Mouse (Mus musculus) liver, postnatal 0 days (tissue): Measurements from ENCODE around the gene Tnnc1. TPM values are rescaled to one million over a fixed set of nuclear protein-coding genes. Genes with fewer than 3 reads are reported as not detected.

ENCODE experiments used
- ATAC-seq: fragments of 200-750 bp; cut with Nextera tagmentation; 2 replicates; pipeline ENCODE4 v1.8.0; 2017; ENCODE audit warnings: mild to moderate bottlenecking, moderate library complexity
- DNase-seq: peaks from one replicate; pipeline ENCODE4 v3.0.0-alpha.2; 2016
- H3K27ac ChIP-seq: fragments of 300-500 bp; sonication (generic); 2 replicates; pipeline ENCODE4 v1.5.1; 2014; ENCODE audit warnings: antibody characterized with exemption, moderate library complexity, mild to moderate bottlenecking, low read depth
- H3K27me3 ChIP-seq: fragments of 300-500 bp; sonication (generic); 2 replicates; pipeline ENCODE4 v1.6.1; 2014; ENCODE audit warnings: low read length, control low read depth, mixed read lengths; ENCODE audit not compliant: insufficient read depth
- H3K36me3 ChIP-seq: fragments of 300-500 bp; sonication (generic); replicated peaks from 2 replicates; pipeline ENCODE4 v1.6.1; 2014; ENCODE audit warnings: mild to moderate bottlenecking, control low read depth, low read length, moderate library complexity, mixed read lengths; ENCODE audit not compliant: insufficient read depth
- H3K4me1 ChIP-seq: fragments of 300-500 bp; sonication (generic); 2 replicates; pipeline ENCODE4 v1.6.1; 2014; ENCODE audit warnings: antibody characterized with exemption, mild to moderate bottlenecking, control low read depth; ENCODE audit not compliant: insufficient read depth
- H3K4me2 ChIP-seq: fragments of 300-500 bp; sonication (generic); 2 replicates; pipeline ENCODE4 v1.6.1; 2014; ENCODE audit warnings: low read depth, mild to moderate bottlenecking, low read length, moderate library complexity, mixed read lengths
- H3K4me3 ChIP-seq: fragments of 300-500 bp; sonication (generic); 2 replicates; pipeline ENCODE4 v1.5.1; 2014; ENCODE audit warnings: low read depth, low read length
- H3K9ac ChIP-seq: fragments of 300-500 bp; sonication (generic); replicated peaks from 2 replicates; pipeline ENCODE4 v1.6.1; 2014; ENCODE audit warnings: mild to moderate bottlenecking, moderate library complexity
- H3K9me3 ChIP-seq: fragments of 300-500 bp; sonication (generic); 2 replicates; pipeline ENCODE4 v1.6.1; 2016; ENCODE audit warnings: mild to moderate bottlenecking, control low read depth, low read length, mixed read lengths
- CTCF ChIP-seq: sonication (generic); IDR thresholded peaks from 2 replicates; pipeline ENCODE4 v1.5.1; 2016; ENCODE audit warnings: antibody characterized with exemption, low read depth
- EP300 ChIP-seq: IDR thresholded peaks from 2 replicates; pipeline ENCODE4 v1.6.1; 2016; ENCODE audit warnings: antibody characterized with exemption, low read depth, mild to moderate bottlenecking
- WGBS: fragments of 180-500 bp; shearing (Covaris S2); extraction: QIAGEN DNeasy Blood & Tissue Kit; methylation state at CpG from one replicate; pipeline ENCODE4 v1.1.7; 2014; ENCODE audit not compliant: insufficient replicate concordance; 5-methylcytosine and 5-hydroxymethylcytosine counted together
- polyA plus RNA-seq: library from polyadenylated mRNA; unstranded; fragments of >200 nt; fragmentation: Nextera tagmentation; extraction: Ambion mirVana; gene quantifications from 2 replicates; pipeline ENCODE4 v1.2.1, GENCODE M21; 2015

The Tnnc1 gene
- polyA plus RNA-seq, 1 experiment from 2014 or later: 3.9 TPM

GRCm38 (mm10) chr14:31171386-31171785, 36.7 kb upstream of the Tnnc1 start:
- no peaks in the 10 kb centered on the region for H3K27me3 ChIP-seq
- ATAC-seq (no peak), DNase-seq (no peak)
- 79% methylated on average over 11 of the region's 11 CpGs for WGBS
- H3K36me3 ChIP-seq: peaks cover 62% of the 10 kb centered on the region
- H3K9ac ChIP-seq: no peak overlapping the region
- peaks cover 8% of the 10 kb centered on the region; the same call in 1 of the 2 replicates for H3K4me1 ChIP-seq
- no peaks in the 10 kb centered on the region for H3K9me3 ChIP-seq
- H3K4me3 ChIP-seq: no peak overlapping the region
- H3K4me2 ChIP-seq: no peak overlapping the region
- no peak for TF ChIP-seq EP300
- no peak for TF ChIP-seq CTCF
- H3K27ac ChIP-seq: no peak overlapping the region

- Histone ChIP-seq H3K4me1 (0 out of 2 replicates have a peak, but pooled peaks cover 4% of the 10 kb centered on the region), H3K9me3 (no peaks in the 10 kb centered on the region), H3K9ac (no peak overlapping the region), H3K36me3 (peaks cover 67% of the 10 kb centered on the region), H3K4me2 (no peak overlapping the region), H3K4me3 (no peak overlapping the region), H3K27ac (no peak overlapping the region), H3K27me3 (no peaks in the 10 kb centered on the region)
- no peak for ATAC-seq
- WGBS: 90% methylated on average over 15 of the region's 15 CpGs
- TF ChIP-seq CTCF (no peak), EP300 (no peak)
- DNase-seq: no peak
Observed at GRCm38 (mm10) chr14:31171821-31172220, 36.3 kb upstream of the Tnnc1 start.

GRCm38 (mm10) chr14:31172781-31173455, 35.2 kb upstream of the Tnnc1 start:
- DNase-seq (peak; percentile 41), ATAC-seq (peak; percentile 65)

GRCm38 (mm10) chr14:31173537-31173936, 34.6 kb upstream of the Tnnc1 start:
- WGBS: 80% methylated on average over 7 of the region's 7 CpGs

More at GRCm38 (mm10) chr14:31172781-31173455, 35.2 kb upstream of the Tnnc1 start:
- Histone ChIP-seq H3K4me1 (0 out of 2 replicates have a peak, but pooled peaks cover 3% of the 10 kb centered on the region), H3K9me3 (no peaks in the 10 kb centered on the region), H3K27me3 (no peaks in the 10 kb centered on the region), H3K4me2 (no peak overlapping the region), H3K9ac (no peak overlapping the region), H3K27ac (peak overlapping the region; percentile 48; the same call in 1 of the 2 replicates), H3K4me3 (no peak overlapping the region), H3K36me3 (peaks cover 78% of the 10 kb centered on the region)
- WGBS: 73% methylated on average over 18 of the region's 18 CpGs
- TF ChIP-seq EP300 (peak; percentile 54; the same call in 1 of the 2 replicates), CTCF (no peak)

GRCm38 (mm10) chr14:31177287-31177686, 30.8 kb upstream of the Tnnc1 start:
- H3K9me3 ChIP-seq: no peaks in the 10 kb centered on the region

More at GRCm38 (mm10) chr14:31173537-31173936, 34.6 kb upstream of the Tnnc1 start:
- Histone ChIP-seq H3K4me1 (0 out of 2 replicates have a peak, but pooled peaks cover 3% of the 10 kb centered on the region), H3K9ac (no peak overlapping the region), H3K4me3 (no peak overlapping the region), H3K36me3 (peaks cover 81% of the 10 kb centered on the region), H3K4me2 (no peak overlapping the region), H3K27ac (peak overlapping the region; percentile 39; the same call in 1 of the 2 replicates), H3K9me3 (no peaks in the 10 kb centered on the region), H3K27me3 (no peaks in the 10 kb centered on the region)
- no peak for TF ChIP-seq CTCF
- TF ChIP-seq EP300: no peak
- ATAC-seq (no peak), DNase-seq (no peak)

GRCm38 (mm10) chr14:31177715-31178114, 30.4 kb upstream of the Tnnc1 start:
- no peak for TF ChIP-seq CTCF
- no peak for TF ChIP-seq EP300
- Histone ChIP-seq H3K4me2 (no peak overlapping the region), H3K27me3 (no peaks in the 10 kb centered on the region), H3K4me1 (peaks cover 9% of the 10 kb centered on the region), H3K9me3 (no peaks in the 10 kb centered on the region), H3K9ac (no peak overlapping the region), H3K4me3 (no peak overlapping the region), H3K36me3 (peaks cover 87% of the 10 kb centered on the region), H3K27ac (no peak overlapping the region)
- ATAC-seq: no peak
- DNase-seq: no peak
- WGBS: 84% methylated on average over 5 of the region's 5 CpGs

More at GRCm38 (mm10) chr14:31177287-31177686, 30.8 kb upstream of the Tnnc1 start:
- Histone ChIP-seq H3K27me3 (no peaks in the 10 kb centered on the region), H3K36me3 (peaks cover 89% of the 10 kb centered on the region), H3K4me2 (no peak overlapping the region), H3K4me1 (peaks cover 9% of the 10 kb centered on the region), H3K4me3 (no peak overlapping the region), H3K27ac (no peak overlapping the region), H3K9ac (no peak overlapping the region)
- DNase-seq: peak; percentile 14
- no peak for ATAC-seq
- TF ChIP-seq EP300 (no peak), CTCF (no peak)
- WGBS: 81% methylated on average over 16 of the region's 16 CpGs
